Mouse (Mus musculus): Measurements from ENCODE around the gene Dynll1. TPM values are rescaled to one million over a fixed set of nuclear protein-coding genes. Genes with fewer than 3 reads are reported as not detected.
A peak's percentile ranks its signal among the peaks of the same experiment; 100 is the strongest.

Dynll1 gene
- 100 to 1,000 TPM; 720 to 803 TPM for total RNA-seq (2021)
- long read RNA-seq, transcript Dynll1-201 (3 exons, 2,030 nt), result major isoform, 149 of 169 reads
- long read RNA-seq, transcript Dynll1-206 (1 exons, 2,242 nt), result minor isoform, 8 of 169 reads
- long read RNA-seq, partial matches to known transcripts, result 0 of 169 reads
- long read RNA-seq, other reads (novel, unspliced or antisense), result 7 of 169 reads

DNA sequence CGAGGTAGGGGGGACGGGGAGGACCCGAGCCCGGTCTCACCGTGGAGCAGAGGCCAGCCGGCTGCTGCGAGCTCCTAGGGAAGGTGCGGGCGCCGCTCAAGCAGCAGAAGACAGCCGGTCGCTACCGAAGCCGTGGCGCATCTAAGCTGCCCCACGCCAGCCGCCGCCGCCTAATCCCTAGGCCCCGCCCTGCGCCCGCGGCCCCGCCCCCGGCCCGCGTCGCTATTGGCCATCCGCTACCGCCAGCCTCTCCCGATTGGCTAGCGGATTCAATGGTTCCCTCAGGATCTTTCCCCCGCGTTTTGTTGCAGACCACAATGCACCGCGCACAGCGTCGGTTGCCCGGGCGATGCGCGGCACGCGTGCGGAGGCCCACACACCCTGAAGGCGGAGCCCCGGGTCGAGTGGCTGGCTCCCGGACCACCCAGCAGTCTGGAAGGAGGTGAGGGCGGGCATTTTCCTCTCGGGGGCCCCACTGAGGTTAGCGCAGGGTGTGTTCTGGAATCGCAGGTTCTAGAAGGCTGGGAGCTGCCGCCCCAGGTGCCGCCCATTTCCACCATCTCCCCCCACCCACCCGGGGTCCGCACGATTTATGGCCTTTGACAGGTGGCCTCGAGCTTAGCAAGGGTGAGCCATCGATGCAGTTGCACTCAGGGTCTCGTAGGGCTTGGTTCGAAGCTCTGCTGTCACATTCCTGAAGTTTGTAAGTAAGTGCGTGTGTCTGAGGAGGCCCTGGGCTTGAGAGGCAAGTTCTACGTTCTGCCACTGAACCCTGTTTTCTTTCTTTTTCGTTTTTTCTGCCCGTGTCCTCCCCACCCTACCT lies at the start of gene Dynll1:
Dynll1 (minus strand) TSS at position 208 of the 823 bp plus-strand sequence.
- peak; percentile 99 to 100 for DNase-seq (ENCODE audit: low spot score in 2 of 2)

DNA sequence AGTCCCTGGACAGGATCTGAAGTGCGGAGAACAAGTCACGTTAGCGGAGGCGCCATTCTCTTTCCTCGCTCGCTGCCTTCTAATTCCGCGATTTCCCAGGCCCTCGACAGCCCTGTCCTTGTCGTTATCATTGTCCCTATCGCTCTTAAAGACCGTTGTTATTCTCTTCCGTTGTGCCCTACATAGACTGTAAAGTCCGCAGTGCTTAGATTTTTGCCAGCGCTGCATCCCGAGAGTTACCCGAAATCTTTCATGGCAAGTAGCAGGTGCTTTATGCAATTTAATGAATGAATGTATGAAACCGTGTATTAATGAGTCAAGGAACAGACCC lies 48.4 kb upstream of the Dynll1 start:
- DNase-seq (ENCODE audit: low spot score in 2 of 2), result no peak

GRCm38 (mm10) chr5:115348546-115349224 lies 47.9 kb upstream of the Dynll1 start, which contains the start of gene Cox6a1:
TSS of gene Cox6a1 (minus strand) at chr5:115348981.
- DNase-seq (ENCODE audit: low spot score in 2 of 2), result peak; percentile 98 to 99

- peak in 1 of 2 experiments; percentile 83 for DNase-seq (ENCODE audit: low spot score in 2 of 2)
These were observed 46.8 kb upstream of the Dynll1 start for GRCm38 (mm10) chr5:115347564-115347963.

DNA sequence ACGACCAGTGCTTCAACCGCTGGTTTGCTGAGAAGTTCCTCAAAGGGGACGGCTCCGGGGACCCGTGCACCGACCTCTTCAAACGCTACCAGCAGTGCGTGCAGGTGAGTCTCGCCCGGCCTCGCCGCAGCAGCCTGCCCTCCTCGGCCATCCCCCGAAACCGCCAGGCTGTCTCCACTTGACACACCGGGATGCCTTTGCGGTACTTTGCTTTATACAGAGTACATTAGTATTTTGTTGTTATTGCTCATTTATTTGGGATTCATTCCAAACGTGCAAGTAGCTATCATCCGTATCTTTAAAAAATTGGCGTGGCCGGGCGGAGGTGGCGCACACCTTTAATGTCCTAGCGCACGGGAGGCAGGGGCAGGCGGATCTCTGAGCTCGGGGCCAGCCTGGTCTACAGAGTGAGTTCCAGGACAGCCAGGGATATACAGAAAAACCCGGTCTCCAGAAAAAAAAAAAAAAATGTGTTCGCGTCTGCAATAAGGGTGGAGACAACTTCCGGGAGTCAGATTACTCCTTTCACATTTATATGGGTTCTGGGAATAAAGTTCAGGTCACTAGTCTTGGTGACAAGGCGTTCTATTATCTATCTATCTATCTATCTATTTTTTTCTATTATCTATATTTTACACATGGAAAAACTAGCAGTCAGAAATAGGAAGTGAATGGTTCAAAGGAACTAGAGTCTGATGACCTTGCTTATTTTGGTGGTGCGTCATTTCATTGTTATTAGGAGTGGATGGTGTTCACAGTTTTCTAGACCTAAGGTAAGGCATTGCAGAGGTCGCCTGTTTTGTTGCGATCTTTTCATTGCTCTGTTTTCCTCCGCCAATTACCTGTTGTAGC lies 40.7 kb upstream of the Dynll1 start:
- no peak for DNase-seq (ENCODE audit: low spot score in 2 of 2)

DNA sequence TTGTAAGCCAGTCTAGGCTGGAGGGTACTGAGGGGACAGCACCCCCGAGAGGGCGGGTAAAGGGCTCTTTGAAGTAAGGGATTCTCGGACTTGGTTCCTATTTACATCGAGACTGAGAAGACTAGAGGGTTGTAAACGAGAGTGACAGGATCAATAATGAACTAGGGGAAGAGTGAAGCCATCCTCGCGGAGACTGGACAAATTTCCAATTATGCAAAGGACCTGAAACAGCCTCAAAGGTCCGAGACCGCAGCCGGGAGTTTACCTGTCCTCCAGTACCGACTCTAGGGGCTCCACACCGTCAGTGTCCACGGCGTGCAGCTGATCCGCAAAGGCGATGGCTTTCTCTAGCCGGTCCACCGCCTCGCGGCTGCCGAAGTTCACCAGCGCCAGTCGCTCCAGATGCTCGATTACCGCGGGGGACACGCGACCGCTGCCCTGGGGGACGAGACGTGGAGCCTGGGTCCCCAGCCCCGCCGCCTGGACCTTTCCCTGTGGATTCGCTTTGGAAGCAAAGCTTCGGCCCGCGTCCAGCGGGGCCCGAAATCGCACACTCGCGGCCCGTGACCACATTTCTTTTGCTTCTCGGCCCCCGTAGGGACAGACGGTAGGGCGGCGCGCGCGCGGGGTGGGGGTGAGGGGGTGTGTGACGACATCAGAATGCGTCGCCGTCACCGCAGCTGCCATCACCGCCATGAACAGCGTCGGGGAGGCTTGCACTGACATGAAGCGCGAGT lies 39.9 kb upstream of the Dynll1 start, which contains the start of the genes Gatc and Triap1:
Gatc (minus strand) TSS at position 602 of the 737 bp plus-strand sequence.
Triap1 (plus strand) TSS at position 649 of the 737 bp plus-strand sequence.
- peak; percentile 85 to 92 for DNase-seq (ENCODE audit: low spot score in 2 of 2)

DNA sequence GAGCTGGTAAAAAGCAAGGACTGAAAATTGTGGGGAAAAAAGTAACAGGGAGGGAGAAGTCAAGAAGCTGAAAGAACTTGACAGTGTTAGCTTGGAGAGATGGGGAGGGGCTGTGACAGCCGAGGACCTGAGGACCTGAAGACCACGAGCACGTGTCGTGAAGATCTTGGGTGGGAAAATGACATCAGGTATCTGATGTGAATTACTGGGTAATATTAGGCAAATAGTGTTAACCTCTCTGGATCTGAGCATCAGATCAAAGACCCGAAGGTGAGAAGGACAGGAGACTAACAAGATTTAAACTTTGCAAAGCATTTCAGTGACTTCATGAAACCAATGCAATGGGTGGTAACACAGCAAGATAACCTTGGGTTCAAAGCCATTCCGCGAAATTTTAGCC lies 39.2 kb upstream of the Dynll1 start:
- no peak for DNase-seq (ENCODE audit: low spot score in 2 of 2)

DNA sequence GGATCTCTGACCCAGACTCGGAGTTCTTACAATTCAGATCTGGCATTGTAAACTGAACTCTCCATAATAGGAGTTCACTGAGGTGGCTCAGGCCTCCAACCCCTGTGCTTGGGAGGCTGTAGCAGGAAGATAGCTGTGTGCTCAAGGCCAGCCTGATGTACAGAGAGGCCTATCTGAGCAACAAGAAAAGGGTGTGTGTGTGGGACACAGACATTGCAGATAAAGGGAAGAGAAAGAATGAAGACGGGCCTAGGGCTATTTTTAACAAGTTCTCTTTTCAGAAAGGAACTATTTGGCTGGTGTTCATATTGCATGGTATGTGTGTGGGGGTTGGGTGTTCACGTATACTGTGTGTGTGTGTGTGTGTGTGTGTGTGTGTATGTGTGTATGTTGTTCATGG lies 32.8 kb upstream of the Dynll1 start:
- no peak for DNase-seq (ENCODE audit: low spot score in 2 of 2)

DNA sequence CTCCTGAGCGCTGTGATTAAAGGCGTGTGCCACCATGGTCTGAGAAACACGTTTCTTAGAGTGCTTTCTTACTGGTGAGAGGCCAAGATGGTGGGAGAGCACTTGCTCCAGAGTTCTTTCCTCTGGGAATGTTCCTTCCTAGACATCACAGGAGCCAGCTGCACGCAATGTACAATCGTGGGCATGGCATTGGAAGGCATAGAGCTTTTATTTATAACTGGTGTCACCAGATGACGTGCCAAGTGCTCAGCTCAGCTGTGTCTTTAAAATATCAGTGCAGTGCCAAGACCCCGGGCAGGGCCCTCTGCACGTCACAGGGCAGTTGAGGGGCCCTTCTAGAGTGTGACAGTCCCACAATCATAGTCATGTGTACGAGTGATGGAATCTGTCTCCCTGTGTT lies 30.2 kb upstream of the Dynll1 start:
- DNase-seq (ENCODE audit: low spot score in 2 of 2), result peak in 1 of 2 experiments; percentile 71

GRCm38 (mm10) chr5:115327610-115328548 lies 27.1 kb upstream of the Dynll1 start:
- peak; percentile 43 to 48 for DNase-seq (ENCODE audit: low spot score in 2 of 2)

GRCm38 (mm10) chr5:115326875-115327609 lies 26.2 kb upstream of the Dynll1 start, which contains the start of gene Srsf9:
TSS of gene Srsf9 (plus strand) at chr5:115327177.
- peak; percentile 91 to 96 for DNase-seq (ENCODE audit: low spot score in 2 of 2)

DNA sequence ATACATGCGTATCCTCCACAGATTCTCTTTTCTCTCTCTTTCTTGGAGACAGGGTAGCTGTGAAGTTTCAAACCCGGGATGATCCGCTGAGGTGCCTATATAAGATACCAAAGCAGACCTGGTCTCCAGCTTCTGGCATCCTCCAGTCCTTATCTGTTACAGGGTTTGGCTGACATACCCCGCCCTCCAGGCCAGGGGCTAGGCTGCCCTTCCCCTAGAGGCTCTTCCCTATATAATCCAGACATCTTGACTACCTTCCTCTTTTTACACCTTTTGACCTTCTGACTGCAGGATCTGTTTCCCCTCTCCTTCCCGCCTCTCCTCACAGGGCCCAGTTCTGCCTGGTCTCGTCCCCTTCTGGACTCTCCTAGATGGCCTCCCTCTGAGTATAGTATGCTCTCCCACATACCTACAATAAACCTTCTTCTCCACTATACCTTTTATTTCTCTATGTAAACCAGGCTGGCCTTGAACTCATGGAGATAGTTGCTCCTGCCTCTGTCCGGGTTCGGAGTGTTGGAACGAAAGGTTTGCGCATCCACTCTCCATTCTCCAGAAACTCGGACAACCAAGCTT lies 25.5 kb upstream of the Dynll1 start:
- DNase-seq (ENCODE audit: low spot score in 2 of 2), result no peak

DNA sequence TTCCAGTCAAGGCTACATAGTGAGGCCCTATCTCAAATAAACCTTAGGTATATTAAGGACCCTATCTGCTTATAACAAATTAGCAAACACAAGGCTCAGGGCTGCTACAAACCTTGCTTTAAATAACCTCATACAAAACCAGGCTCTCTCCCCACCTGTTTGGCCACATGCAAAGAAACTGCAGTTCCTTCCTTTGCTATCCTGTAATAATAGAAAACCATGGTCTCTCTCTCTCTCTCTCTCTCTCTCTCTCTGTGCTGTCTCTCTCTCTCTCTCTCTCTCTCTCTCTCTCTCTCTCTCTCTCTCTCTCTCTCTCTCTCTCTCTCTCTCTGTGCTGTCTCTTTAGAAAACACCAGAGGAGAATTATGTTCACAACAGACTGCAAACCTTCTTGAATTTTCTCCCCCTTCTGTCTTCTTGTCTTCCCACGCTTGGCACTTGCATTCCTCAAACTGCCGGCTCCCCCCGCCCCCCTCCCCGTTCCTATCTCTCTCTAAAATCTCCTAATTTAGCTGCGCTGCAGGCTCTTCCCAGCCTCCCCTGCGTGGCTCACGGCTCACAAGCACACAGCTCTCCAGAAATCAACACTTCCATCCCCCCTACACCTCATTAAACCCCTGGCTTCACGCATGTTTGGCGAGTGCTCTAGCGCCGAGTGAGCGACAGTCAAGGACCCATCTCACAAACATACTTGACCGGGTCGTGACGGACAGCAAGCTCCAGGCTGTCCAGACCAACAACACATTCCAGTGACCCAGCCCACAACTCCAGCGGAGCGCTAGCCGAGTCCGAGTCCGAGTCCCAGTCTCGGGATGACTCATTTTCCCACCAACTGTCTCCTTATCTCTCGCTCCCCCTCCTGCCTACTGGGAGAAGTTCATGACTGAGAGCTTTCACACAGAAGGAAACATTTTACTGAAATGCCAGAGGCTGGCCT lies 18.5 kb upstream of the Dynll1 start:
- DNase-seq (ENCODE audit: low spot score in 2 of 2), result peak; percentile 79 to 84

GRCm38 (mm10) chr5:115317645-115318328 lies 17.0 kb upstream of the Dynll1 start:
- no peak for DNase-seq (ENCODE audit: low spot score in 2 of 2)

DNA sequence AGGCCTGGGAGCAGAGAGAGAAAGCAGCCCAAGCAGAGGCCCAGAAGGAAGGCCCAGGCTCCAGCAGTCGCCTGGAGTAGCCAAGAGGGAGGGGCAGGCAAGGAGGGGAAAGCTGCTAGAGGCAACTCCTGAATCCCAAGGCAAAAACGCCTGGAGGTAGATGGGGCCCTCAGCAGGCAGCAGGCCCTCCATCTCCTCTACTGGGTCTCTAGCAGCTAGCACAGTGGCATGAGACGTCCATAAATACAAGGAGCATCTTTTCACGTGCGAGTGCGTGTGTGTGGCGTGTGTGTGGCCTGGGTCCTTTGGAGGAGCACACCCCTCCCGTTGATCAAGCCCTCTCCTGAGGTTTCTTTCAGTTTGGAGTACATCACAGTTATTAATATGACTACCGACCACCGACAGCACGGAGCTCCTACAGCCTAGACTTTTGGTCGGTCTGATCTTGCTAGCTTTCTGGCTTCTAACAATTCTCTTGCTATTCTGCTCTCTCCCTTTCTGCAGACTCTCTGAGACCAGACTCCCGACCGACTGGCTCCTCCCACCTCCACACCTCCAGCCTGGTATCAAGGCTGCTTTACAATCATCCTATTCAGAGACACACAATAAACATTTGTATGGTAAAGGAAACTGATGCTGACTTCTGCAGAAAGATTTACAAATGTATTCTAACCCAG lies 16.3 kb upstream of the Dynll1 start:
- no peak for DNase-seq (ENCODE audit: low spot score in 2 of 2)

DNA sequence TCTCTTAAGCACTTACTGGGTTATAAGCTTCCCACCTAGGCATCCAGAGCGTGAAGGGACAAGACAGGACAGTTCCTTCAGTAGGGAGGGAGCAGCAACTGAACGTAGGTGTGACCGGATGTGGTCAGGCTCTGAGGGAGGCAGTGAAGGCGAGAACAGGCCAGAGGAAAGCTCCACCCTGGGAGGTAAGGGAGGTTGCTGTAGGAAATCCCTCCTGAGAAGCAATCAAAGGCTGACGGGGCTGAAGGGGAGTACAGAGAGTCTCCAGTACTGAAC lies 12.8 kb upstream of the Dynll1 start:
- DNase-seq (ENCODE audit: low spot score in 2 of 2), result no peak

Data from layer of hippocampus, adult 18-20 months (tissue).